Mouse (Mus musculus) adrenal gland (tissue): ENCODE measurements around the gene Tmem169.

Source experiments
- intact Hi-C: fragments of 180-260 bp; cut with DNase I; formaldehyde crosslinking; loops from one replicate; pipeline ENCODE4 v1.15.1; 2025

The Tmem169 gene

DNA sequence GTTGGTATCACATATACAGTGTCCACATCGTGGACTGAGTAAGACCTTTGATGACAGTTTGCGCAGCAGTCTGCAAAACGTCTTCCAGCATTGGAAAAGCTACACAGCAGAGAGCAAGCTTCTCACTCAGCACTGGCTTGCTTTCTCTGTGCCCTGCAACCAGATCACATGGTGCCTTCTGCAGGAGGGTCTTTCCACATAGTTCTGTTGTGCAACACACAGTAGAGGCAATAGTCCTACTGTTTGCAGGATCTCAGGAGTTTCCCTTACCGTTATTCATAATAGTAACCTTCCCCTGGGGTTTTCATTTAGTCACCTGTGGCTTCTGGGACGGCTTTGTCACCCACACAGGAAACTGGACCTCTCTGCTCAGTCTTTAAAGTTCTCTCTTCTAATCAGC, 36.6 kb downstream of the Tmem169 start:
- intact Hi-C loops, result no loop called here

GRCm38 (mm10) chr1:72323248-72323647, 39.1 kb downstream of the Tmem169 start:
- intact Hi-C loops, result no loop called here

- intact Hi-C loops, result no loop called here
Observed at GRCm38 (mm10) chr1:72326162-72326821, 42.1 kb downstream of the Tmem169 start.

DNA sequence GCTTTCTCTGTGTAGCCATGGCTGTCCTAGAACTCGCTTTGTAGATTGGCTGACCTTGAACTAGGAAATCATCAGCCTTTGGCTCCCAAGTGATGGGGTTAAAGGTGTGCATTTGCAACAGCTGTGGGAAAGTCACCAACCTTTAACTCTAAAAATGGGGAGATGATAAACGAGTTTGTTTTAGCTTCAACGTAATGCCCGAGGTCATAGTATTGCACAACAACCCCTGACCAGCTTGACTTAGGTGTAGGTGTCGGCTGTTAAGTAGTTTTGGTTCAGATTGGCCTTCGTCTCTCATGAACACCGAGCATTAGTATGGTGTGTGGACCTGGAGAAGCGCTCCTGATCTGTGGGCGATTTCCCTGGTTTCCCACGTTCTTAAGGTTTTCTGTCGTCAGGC, 50.6 kb downstream of the Tmem169 start:
- intact Hi-C loops, result no loop called here

DNA sequence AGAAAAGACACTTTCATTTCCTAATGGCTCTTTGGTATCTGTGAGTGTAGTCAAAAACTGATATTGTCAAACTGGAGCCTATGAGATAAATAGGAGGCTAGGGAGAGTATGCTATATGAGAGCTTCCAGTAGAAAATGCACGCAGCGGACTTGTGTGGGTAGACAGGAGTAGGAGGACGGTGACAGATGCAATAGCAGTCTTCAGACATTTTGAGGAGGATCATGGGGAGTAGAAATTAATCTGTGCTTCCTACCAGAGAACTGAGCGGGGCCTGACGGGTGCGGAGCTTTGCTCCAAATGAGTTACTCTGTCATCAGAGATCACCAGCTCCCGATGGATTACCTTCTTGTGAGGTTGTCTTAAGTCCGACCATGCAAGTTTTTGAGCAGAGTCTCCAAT, 52.6 kb downstream of the Tmem169 start:
- intact Hi-C loops, result no loop called here

DNA sequence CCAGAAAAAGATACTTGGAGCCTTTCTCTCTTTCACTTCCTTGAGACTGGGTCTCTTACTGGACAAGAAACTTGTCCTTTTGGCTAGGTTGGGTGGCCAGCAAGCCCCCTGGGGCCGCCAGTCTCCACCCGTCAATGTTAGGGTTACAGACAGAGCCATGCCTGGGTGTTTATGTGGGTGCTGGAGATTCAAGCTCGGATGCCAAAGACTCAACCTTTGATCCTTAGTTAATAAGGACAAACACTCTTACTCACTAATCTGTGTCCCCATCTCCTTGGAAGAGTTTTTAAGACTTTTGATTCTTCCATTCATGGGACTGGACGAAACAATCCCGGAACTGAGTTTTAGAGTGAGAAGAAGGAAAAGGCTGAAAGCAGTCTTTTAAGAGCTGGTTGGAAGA, 54.2 kb downstream of the Tmem169 start:
- intact Hi-C loops, result no loop called here

GRCm38 (mm10) chr1:72347873-72348272, 63.7 kb downstream of the Tmem169 start:
- intact Hi-C loops, result no loop called here
